Mouse (Mus musculus) E14TG2a.4 (cell line): ENCODE data around the gene Cadps2.

ENCODE experiments used
- H3K27me3 ChIP-seq: 2 replicates; pipeline ENCODE4 v1.6.1; 2014; ENCODE audit warnings: low read length, control low read depth; ENCODE audit not compliant: insufficient read depth
- H3K36me3 ChIP-seq: 2 replicates; pipeline ENCODE4 v1.6.1; 2014; ENCODE audit warnings: low read length, control low read depth; ENCODE audit not compliant: insufficient read depth
- H3K4me1 ChIP-seq: replicated peaks from 2 replicates; pipeline ENCODE4 v1.6.1; 2014; ENCODE audit warnings: low read depth, low read length, control low read depth
- H3K4me3 ChIP-seq: replicated peaks from 2 replicates; pipeline ENCODE4 v1.5.1; 2014; ENCODE audit warnings: mild to moderate bottlenecking, low read length
- H3K9me3 ChIP-seq: 2 replicates; pipeline ENCODE4 v1.6.1; 2014; ENCODE audit warnings: low read length, control low read depth
- CTCF ChIP-seq: conservative IDR thresholded peaks from 2 replicates; pipeline ENCODE4 v1.5.1; 2014; ENCODE audit warnings: low read length
- NANOG ChIP-seq: IDR thresholded peaks from 2 replicates; pipeline ENCODE4 v1.6.1; 2014; ENCODE audit warnings: borderline replicate concordance, low read length, mixed read lengths
- POU5F1 ChIP-seq: IDR thresholded peaks from 2 replicates; pipeline ENCODE4 v1.6.1; 2014; ENCODE audit warnings: low read length, borderline replicate concordance

Gene Cadps2

DNA sequence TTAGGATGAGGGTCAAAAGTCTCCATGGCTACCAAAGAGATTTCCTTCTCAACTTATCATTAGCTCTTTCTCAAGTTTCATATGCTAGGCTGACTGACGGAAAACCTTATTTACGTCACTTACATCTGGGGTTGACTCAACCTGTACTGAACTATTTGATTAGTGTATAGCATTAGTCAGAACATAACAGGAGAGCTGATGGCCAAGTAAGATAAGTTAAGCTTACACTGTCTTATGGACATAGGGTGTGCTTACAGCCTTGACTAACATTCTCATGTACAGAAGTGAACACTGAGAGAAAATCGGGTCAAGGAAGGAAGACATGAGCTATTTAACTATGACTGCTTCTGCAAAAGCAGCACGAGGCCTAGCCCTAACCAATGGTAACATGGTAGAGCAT, 550.5 kb downstream of the Cadps2 start:
- no peak overlapping the region for H3K4me3 ChIP-seq
- H3K36me3 ChIP-seq, result no peaks in the 10 kb centered on the region
- H3K27me3 ChIP-seq, result no peaks in the 10 kb centered on the region
- no peaks in the 10 kb centered on the region for H3K9me3 ChIP-seq
- TF ChIP-seq NANOG (no peak), CTCF (no peak), POU5F1 (no peak)
- H3K4me1 ChIP-seq, result no peaks in the 10 kb centered on the region

- Histone ChIP-seq H3K27me3 (no peaks in the 10 kb centered on the region), H3K4me3 (no peak overlapping the region), H3K36me3 (no peaks in the 10 kb centered on the region), H3K9me3 (no peaks in the 10 kb centered on the region), H3K4me1 (peaks cover 13% of the 10 kb centered on the region; the same call in 1 of the 2 replicates)
- no peak for TF ChIP-seq CTCF
- TF ChIP-seq POU5F1, result no peak
- TF ChIP-seq NANOG, result no peak
Observed at GRCm38 (mm10) chr6:23281514-23281820, 557.8 kb downstream of the Cadps2 start.

DNA sequence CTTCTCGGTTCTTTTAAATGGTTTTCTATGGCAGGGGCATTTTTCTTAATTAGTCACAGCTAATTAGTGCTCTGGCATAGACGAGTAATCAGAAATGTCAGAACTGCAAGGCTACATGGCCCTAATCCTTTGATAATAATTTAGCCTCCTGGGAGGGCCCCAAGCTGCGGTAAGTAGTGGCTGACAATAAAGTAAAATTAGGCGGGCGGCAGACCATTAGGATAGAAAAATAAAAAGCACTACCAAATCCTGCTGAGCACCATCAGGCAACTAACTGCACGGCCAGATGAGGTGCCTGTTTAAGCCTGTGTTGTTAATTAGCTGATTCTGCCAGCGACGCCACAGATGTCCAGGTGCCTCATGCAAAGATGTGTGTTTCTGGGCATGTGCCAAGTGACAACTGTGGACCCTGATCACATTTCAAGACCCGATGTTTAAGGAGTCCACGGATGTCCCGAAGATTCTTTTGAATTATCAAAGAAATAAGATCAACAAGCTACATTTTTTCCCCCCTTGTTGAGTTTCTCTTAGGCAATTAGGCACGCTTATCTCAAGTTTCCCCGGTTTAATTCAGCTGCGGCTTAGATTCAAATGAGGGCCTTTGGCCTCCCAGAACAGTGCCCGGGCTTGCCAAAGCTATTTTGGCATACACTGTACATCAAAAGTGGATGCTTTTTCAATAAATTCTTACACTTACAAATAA, 558.3 kb downstream of the Cadps2 start:
- TF ChIP-seq NANOG, result no peak
- TF ChIP-seq POU5F1, result no peak
- no peak for TF ChIP-seq CTCF
- Histone ChIP-seq H3K27me3 (no peaks in the 10 kb centered on the region), H3K4me3 (no peak overlapping the region), H3K4me1 (peaks cover 13% of the 10 kb centered on the region; the same call in 1 of the 2 replicates), H3K9me3 (no peaks in the 10 kb centered on the region), H3K36me3 (no peaks in the 10 kb centered on the region)

DNA sequence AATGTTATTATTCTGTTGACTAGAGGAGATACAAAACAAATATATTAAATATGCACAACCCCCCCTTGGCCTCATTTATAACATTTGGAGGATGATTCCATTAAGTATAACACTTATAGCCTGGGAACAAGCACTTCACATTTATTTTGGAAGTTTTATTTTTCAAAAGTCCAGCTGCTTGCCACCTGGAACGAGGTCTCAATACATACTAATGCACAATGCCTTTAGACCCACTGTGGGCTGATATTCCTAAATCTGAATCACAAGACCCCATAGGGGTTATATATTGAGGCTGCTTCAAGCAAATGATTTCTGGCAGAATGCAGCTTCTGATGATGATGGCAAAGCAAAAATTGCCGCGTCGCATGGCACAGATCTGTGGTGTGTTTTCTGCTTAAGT, 565.7 kb downstream of the Cadps2 start:
- Histone ChIP-seq H3K36me3 (no peaks in the 10 kb centered on the region), H3K27me3 (peaks cover 14% of the 10 kb centered on the region; the same call in 1 of the 2 replicates), H3K4me3 (no peak overlapping the region), H3K9me3 (no peaks in the 10 kb centered on the region), H3K4me1 (peaks cover 13% of the 10 kb centered on the region)
- TF ChIP-seq NANOG (no peak), CTCF (no peak), POU5F1 (no peak)

DNA sequence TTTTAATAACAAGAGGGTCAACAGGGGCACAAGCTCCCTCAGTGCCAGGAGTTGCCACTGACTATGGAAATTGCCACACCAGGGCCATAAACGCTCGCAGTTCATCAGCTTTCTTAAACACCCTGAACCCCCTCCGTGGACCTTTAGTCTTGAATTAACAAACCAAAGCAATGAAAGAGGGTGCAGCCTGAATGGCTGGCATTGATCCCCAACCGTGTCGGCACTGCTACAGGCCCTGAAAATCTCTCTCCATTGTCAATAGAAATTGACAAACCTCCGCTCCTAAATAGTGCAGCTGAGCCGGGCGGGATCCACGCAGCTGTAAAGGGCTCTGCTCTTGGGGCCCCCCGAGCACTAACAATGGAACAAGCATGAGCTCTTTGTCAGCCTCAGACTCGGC, 566.2 kb downstream of the Cadps2 start:
- Histone ChIP-seq H3K9me3 (no peaks in the 10 kb centered on the region), H3K27me3 (peaks cover 14% of the 10 kb centered on the region; the same call in 1 of the 2 replicates), H3K36me3 (no peaks in the 10 kb centered on the region), H3K4me1 (peaks cover 13% of the 10 kb centered on the region), H3K4me3 (no peak overlapping the region)
- no peak for TF ChIP-seq POU5F1
- TF ChIP-seq NANOG, result peak; percentile 32; the same call in 1 of the 2 replicates

- Histone ChIP-seq H3K9me3 (no peaks in the 10 kb centered on the region), H3K36me3 (no peaks in the 10 kb centered on the region), H3K27me3 (peaks cover 14% of the 10 kb centered on the region; the same call in 1 of the 2 replicates), H3K4me3 (no peak overlapping the region), H3K4me1 (peaks cover 13% of the 10 kb centered on the region)
- no peak for TF ChIP-seq POU5F1
Observed at GRCm38 (mm10) chr6:23272542-23272941, 566.7 kb downstream of the Cadps2 start.

GRCm38 (mm10) chr6:23260738-23261050, 578.5 kb downstream of the Cadps2 start:
- Histone ChIP-seq H3K4me3 (peak overlapping the region; percentile 59), H3K36me3 (no peaks in the 10 kb centered on the region), H3K9me3 (no peaks in the 10 kb centered on the region), H3K27me3 (peaks cover 63% of the 10 kb centered on the region), H3K4me1 (peaks cover 13% of the 10 kb centered on the region)
- no peak for TF ChIP-seq POU5F1
- TF ChIP-seq NANOG, result peak; percentile 47; the same call in 1 of the 2 replicates

GRCm38 (mm10) chr6:23260016-23260737, 579.0 kb downstream of the Cadps2 start:
- H3K4me1 ChIP-seq, result peaks cover 13% of the 10 kb centered on the region
- peaks cover 67% of the 10 kb centered on the region for H3K27me3 ChIP-seq
- peak overlapping the region; percentile 59 for H3K4me3 ChIP-seq
- no peaks in the 10 kb centered on the region for H3K9me3 ChIP-seq
- TF ChIP-seq NANOG (no peak), CTCF (no peak), POU5F1 (no peak)
- no peaks in the 10 kb centered on the region for H3K36me3 ChIP-seq

DNA sequence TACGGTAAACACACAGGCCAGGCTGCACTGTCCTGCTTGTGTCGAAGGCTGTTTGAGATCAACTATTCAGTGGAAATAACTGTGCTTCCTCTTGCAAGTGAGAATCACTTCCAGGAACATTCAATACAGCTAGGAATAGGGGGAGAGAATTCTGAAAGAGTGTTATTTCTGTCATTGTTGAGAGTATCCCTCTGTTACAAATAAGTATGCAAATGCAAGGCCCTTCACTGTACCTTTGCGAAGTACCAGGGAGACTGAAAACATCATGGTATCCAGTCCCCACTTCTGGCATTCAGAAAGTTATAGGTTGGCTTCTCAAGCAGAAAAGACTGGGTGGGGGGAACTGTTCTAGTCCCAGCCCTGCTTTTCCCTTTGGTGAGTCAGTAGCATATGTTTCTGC, 581.2 kb downstream of the Cadps2 start:
- Histone ChIP-seq H3K4me1 (peaks cover 24% of the 10 kb centered on the region), H3K4me3 (no peak overlapping the region), H3K36me3 (no peaks in the 10 kb centered on the region), H3K9me3 (no peaks in the 10 kb centered on the region), H3K27me3 (peaks cover 84% of the 10 kb centered on the region)
- TF ChIP-seq POU5F1 (no peak), CTCF (no peak), NANOG (no peak)
